Mouse (Mus musculus) spleen, postnatal 10 days (tissue): ENCODE results near the gene Slc39a11.

Source experiments
- DNase-seq, 2 experiments: peaks; one replicate each; pipeline ENCODE4 v3.0.0; 2021 to 2022; ENCODE audit warnings: low spot score in 2 of 2

Gene Slc39a11

GRCm38 (mm10) chr11:113507716-113508480 lies 142.0 kb downstream of the Slc39a11 start:
- no peak for DNase-seq

- DNase-seq = no peak
These were observed 144.2 kb downstream of the Slc39a11 start for GRCm38 (mm10) chr11:113505551-113506160.

GRCm38 (mm10) chr11:113504459-113505062 lies 145.3 kb downstream of the Slc39a11 start:
- no peak for DNase-seq

- no peak for DNase-seq
These were observed 146.9 kb downstream of the Slc39a11 start for GRCm38 (mm10) chr11:113502968-113503367.

GRCm38 (mm10) chr11:113500631-113501305 lies 149.1 kb downstream of the Slc39a11 start:
- DNase-seq = no peak

GRCm38 (mm10) chr11:113498889-113499288 lies 151.0 kb downstream of the Slc39a11 start:
- DNase-seq = peak; percentile 50 to 81

GRCm38 (mm10) chr11:113494021-113494546 lies 155.8 kb downstream of the Slc39a11 start:
- DNase-seq = no peak

- DNase-seq = no peak
These were observed 159.1 kb downstream of the Slc39a11 start for GRCm38 (mm10) chr11:113490530-113491520.

GRCm38 (mm10) chr11:113487603-113488335 lies 162.1 kb downstream of the Slc39a11 start:
- DNase-seq = peak in 1 of 2 experiments; percentile 22

GRCm38 (mm10) chr11:113484037-113484436 lies 165.8 kb downstream of the Slc39a11 start:
- DNase-seq = no peak

- no peak for DNase-seq
These were observed 172.3 kb downstream of the Slc39a11 start for GRCm38 (mm10) chr11:113477550-113477949.

- no peak for DNase-seq
These were observed 173.2 kb downstream of the Slc39a11 start for GRCm38 (mm10) chr11:113476720-113477119.

- no peak for DNase-seq
These were observed 174.4 kb downstream of the Slc39a11 start for GRCm38 (mm10) chr11:113475491-113475890.

- no peak for DNase-seq
These were observed 175.8 kb downstream of the Slc39a11 start for GRCm38 (mm10) chr11:113473998-113474534.

- DNase-seq = no peak
These were observed 177.9 kb downstream of the Slc39a11 start for GRCm38 (mm10) chr11:113471936-113472335.

GRCm38 (mm10) chr11:113469919-113470785 lies 179.7 kb downstream of the Slc39a11 start:
- no peak for DNase-seq

GRCm38 (mm10) chr11:113468016-113468415 lies 181.9 kb downstream of the Slc39a11 start:
- DNase-seq = no peak

- DNase-seq = no peak
These were observed 182.5 kb downstream of the Slc39a11 start for GRCm38 (mm10) chr11:113467313-113467811.

- no peak for DNase-seq
These were observed 189.8 kb downstream of the Slc39a11 start for GRCm38 (mm10) chr11:113460118-113460517.
